Mouse (Mus musculus) hindbrain, embryonic 12.5 days (tissue): Measurements from ENCODE around the gene Sox8. TPM values are rescaled to one million over a fixed set of nuclear protein-coding genes. Genes with fewer than 3 reads are reported as not detected.
A peak's percentile ranks its signal among the peaks of the same experiment; 100 is the strongest.

Source experiments
- ATAC-seq: fragments of 200-750 bp; cut with Nextera tagmentation; 2 replicates; pipeline ENCODE4 v1.8.0; 2017; ENCODE audit warnings: moderate TSS enrichment; ENCODE audit not compliant: low FRiP score
- H3K27ac ChIP-seq: fragments of 300-500 bp; sonication (generic); 2 replicates; pipeline ENCODE4 v1.5.1; 2016; ENCODE audit warnings: mild to moderate bottlenecking
- H3K27me3 ChIP-seq: fragments of 300-500 bp; sonication (generic); 2 replicates; pipeline ENCODE4 v1.6.1; 2016; ENCODE audit warnings: mild to moderate bottlenecking
- H3K36me3 ChIP-seq: fragments of 300-500 bp; sonication (generic); 2 replicates; pipeline ENCODE4 v1.6.1; 2016; ENCODE audit warnings: mild to moderate bottlenecking
- H3K4me1 ChIP-seq: fragments of 300-500 bp; sonication (generic); 2 replicates; pipeline ENCODE4 v1.6.1; 2016
- H3K4me2 ChIP-seq: fragments of 300-500 bp; sonication (generic); replicated peaks from 2 replicates; pipeline ENCODE4 v1.6.1; 2016; ENCODE audit warnings: mild to moderate bottlenecking
- H3K4me3 ChIP-seq: fragments of 300-500 bp; sonication (generic); 2 replicates; pipeline ENCODE4 v1.5.1; 2016; ENCODE audit warnings: mild to moderate bottlenecking
- H3K9ac ChIP-seq: fragments of 300-500 bp; sonication (generic); 2 replicates; pipeline ENCODE4 v1.6.1; 2016; ENCODE audit warnings: mild to moderate bottlenecking, moderate library complexity
- H3K9me3 ChIP-seq: fragments of 300-500 bp; sonication (generic); replicated peaks from 2 replicates; pipeline ENCODE4 v1.6.1; 2016; ENCODE audit warnings: mild to moderate bottlenecking
- WGBS: fragments of 180-500 bp; shearing (Covaris S2); methylation state at CpG from one replicate; pipeline ENCODE4 v1.1.7; 2016; 5-methylcytosine and 5-hydroxymethylcytosine counted together
- polyA plus RNA-seq: library from polyadenylated mRNA; unstranded; fragments of >200 nt; fragmentation: Nextera tagmentation; extraction: Ambion mirVana; gene quantifications from 2 replicates; pipeline ENCODE4 v1.2.1, GENCODE M21; 2016

Gene Sox8
- polyA plus RNA-seq, 1 experiment from 2014 or later = 12.7 TPM

- H3K9me3 ChIP-seq = no peaks in the 10 kb centered on the region
- peaks cover 39% of the 10 kb centered on the region for H3K4me1 ChIP-seq
- no peaks in the 10 kb centered on the region for H3K36me3 ChIP-seq
- no peak for ATAC-seq
- H3K9ac ChIP-seq = 0 out of 2 replicates have a peak overlapping the region, but pooled peaks have one; percentile 9
- H3K27me3 ChIP-seq = 0 out of 2 replicates have a peak, but pooled peaks cover 8% of the 10 kb centered on the region
- H3K27ac ChIP-seq = 0 out of 2 replicates have a peak overlapping the region, but pooled peaks have one; percentile 18
- H3K4me3 ChIP-seq = no peak overlapping the region
- H3K4me2 ChIP-seq = no peak overlapping the region
- WGBS = 39% methylated on average over 2 of the region's 2 CpGs
These were observed 7.2 kb upstream of the Sox8 start for GRCm38 (mm10) chr17:25577702-25578101.

GRCm38 (mm10) chr17:25577263-25577662, 6.8 kb upstream of the Sox8 start:
- Histone ChIP-seq H3K4me2 (no peak overlapping the region), H3K27ac (0 out of 2 replicates have a peak overlapping the region, but pooled peaks have one; percentile 18), H3K9ac (0 out of 2 replicates have a peak overlapping the region, but pooled peaks have one; percentile 9), H3K4me3 (no peak overlapping the region), H3K36me3 (no peaks in the 10 kb centered on the region), H3K9me3 (no peaks in the 10 kb centered on the region), H3K27me3 (0 out of 2 replicates have a peak, but pooled peaks cover 8% of the 10 kb centered on the region), H3K4me1 (peaks cover 38% of the 10 kb centered on the region)
- WGBS = 40% methylated on average over 6 of the region's 6 CpGs
- ATAC-seq = no peak

- no peak overlapping the region for H3K4me2 ChIP-seq
- no peak overlapping the region for H3K27ac ChIP-seq
- H3K36me3 ChIP-seq = no peaks in the 10 kb centered on the region
- 70% methylated on average over 2 of the region's 2 CpGs for WGBS
- peaks cover 38% of the 10 kb centered on the region for H3K4me1 ChIP-seq
- H3K27me3 ChIP-seq = peaks cover 20% of the 10 kb centered on the region
- no peaks in the 10 kb centered on the region for H3K9me3 ChIP-seq
- no peak overlapping the region for H3K4me3 ChIP-seq
- ATAC-seq = no peak
- H3K9ac ChIP-seq = no peak overlapping the region
These were observed 5.5 kb upstream of the Sox8 start for GRCm38 (mm10) chr17:25576034-25576433.

GRCm38 (mm10) chr17:25575208-25575971, 4.9 kb upstream of the Sox8 start:
- H3K27me3 ChIP-seq = peaks cover 25% of the 10 kb centered on the region
- H3K4me3 ChIP-seq = no peak overlapping the region
- no peaks in the 10 kb centered on the region for H3K36me3 ChIP-seq
- H3K27ac ChIP-seq = no peak overlapping the region
- 64% methylated on average over 12 of the region's 12 CpGs for WGBS
- no peak overlapping the region for H3K9ac ChIP-seq
- H3K4me1 ChIP-seq = peaks cover 45% of the 10 kb centered on the region
- H3K4me2 ChIP-seq = no peak overlapping the region
- no peak for ATAC-seq
- no peaks in the 10 kb centered on the region for H3K9me3 ChIP-seq

- H3K4me1 ChIP-seq = peaks cover 52% of the 10 kb centered on the region
- ATAC-seq = no peak
- H3K27me3 ChIP-seq = peaks cover 44% of the 10 kb centered on the region
These were observed 951 bp upstream of the Sox8 start for GRCm38 (mm10) chr17:25571453-25571820.

GRCm38 (mm10) chr17:25569833-25570647, 446 bp downstream of the Sox8 start:
- Histone ChIP-seq H3K4me2 (peak overlapping the region; percentile 95), H3K9me3 (no peaks in the 10 kb centered on the region), H3K36me3 (no peaks in the 10 kb centered on the region), H3K27ac (no peak overlapping the region), H3K4me1 (peaks cover 55% of the 10 kb centered on the region), H3K9ac (peak overlapping the region; percentile 63), H3K4me3 (peak overlapping the region; percentile 49), H3K27me3 (peaks cover 39% of the 10 kb centered on the region)
- 3% methylated on average over 54 of the region's 54 CpGs for WGBS
- ATAC-seq = peak; percentile 23

More at GRCm38 (mm10) chr17:25571453-25571820, 951 bp upstream of the Sox8 start:
- 7% methylated on average over 8 of the region's 8 CpGs for WGBS
- H3K9ac ChIP-seq = peak overlapping the region; percentile 63
- no peaks in the 10 kb centered on the region for H3K36me3 ChIP-seq
- H3K9me3 ChIP-seq = no peaks in the 10 kb centered on the region
- H3K27ac ChIP-seq = no peak overlapping the region
- H3K4me2 ChIP-seq = peak overlapping the region; percentile 95
- peak overlapping the region; percentile 49 for H3K4me3 ChIP-seq

GRCm38 (mm10) chr17:25568880-25569279, 1.6 kb downstream of the Sox8 start:
- H3K9me3 ChIP-seq = no peaks in the 10 kb centered on the region
- H3K4me3 ChIP-seq = peak overlapping the region; percentile 49
- no peaks in the 10 kb centered on the region for H3K36me3 ChIP-seq
- 61% methylated on average over 11 of the region's 11 CpGs for WGBS
- H3K9ac ChIP-seq = peak overlapping the region; percentile 63
- H3K27me3 ChIP-seq = peaks cover 35% of the 10 kb centered on the region
- no peak for ATAC-seq
- H3K4me1 ChIP-seq = peaks cover 64% of the 10 kb centered on the region
- H3K27ac ChIP-seq = no peak overlapping the region
- H3K4me2 ChIP-seq = peak overlapping the region; percentile 95

- Histone ChIP-seq H3K27ac (no peak overlapping the region), H3K27me3 (peaks cover 35% of the 10 kb centered on the region), H3K36me3 (no peaks in the 10 kb centered on the region), H3K9me3 (no peaks in the 10 kb centered on the region), H3K4me1 (peaks cover 69% of the 10 kb centered on the region), H3K4me2 (peak overlapping the region; percentile 95), H3K9ac (no peak overlapping the region), H3K4me3 (peak overlapping the region; percentile 49)
- WGBS = 38% methylated on average over 10 of the region's 10 CpGs
- no peak for ATAC-seq
These were observed 2.3 kb downstream of the Sox8 start for GRCm38 (mm10) chr17:25568206-25568605.

GRCm38 (mm10) chr17:25567745-25568144, 2.7 kb downstream of the Sox8 start:
- no peak for ATAC-seq
- Histone ChIP-seq H3K9ac (no peak overlapping the region), H3K36me3 (no peaks in the 10 kb centered on the region), H3K4me2 (peak overlapping the region; percentile 95), H3K9me3 (no peaks in the 10 kb centered on the region), H3K4me3 (0 out of 2 replicates have a peak overlapping the region, but pooled peaks have one; percentile 49), H3K27ac (no peak overlapping the region), H3K27me3 (peaks cover 35% of the 10 kb centered on the region), H3K4me1 (peaks cover 72% of the 10 kb centered on the region)
- 25% methylated on average over 14 of the region's 14 CpGs for WGBS

GRCm38 (mm10) chr17:25567261-25567660, 3.2 kb downstream of the Sox8 start:
- no peak overlapping the region for H3K4me3 ChIP-seq
- peaks cover 35% of the 10 kb centered on the region for H3K27me3 ChIP-seq
- peak overlapping the region; percentile 95; the same call in 1 of the 2 replicates for H3K4me2 ChIP-seq
- no peaks in the 10 kb centered on the region for H3K9me3 ChIP-seq
- 79% methylated on average over 13 of the region's 13 CpGs for WGBS
- H3K27ac ChIP-seq = no peak overlapping the region
- peaks cover 74% of the 10 kb centered on the region for H3K4me1 ChIP-seq
- no peak for ATAC-seq
- H3K36me3 ChIP-seq = no peaks in the 10 kb centered on the region
- H3K9ac ChIP-seq = no peak overlapping the region

- Histone ChIP-seq H3K36me3 (no peaks in the 10 kb centered on the region), H3K9ac (no peak overlapping the region), H3K27me3 (peaks cover 24% of the 10 kb centered on the region), H3K9me3 (no peaks in the 10 kb centered on the region), H3K4me1 (peaks cover 79% of the 10 kb centered on the region), H3K4me2 (peak overlapping the region; percentile 15), H3K27ac (peak overlapping the region; percentile 64), H3K4me3 (no peak overlapping the region)
- 81% methylated on average over 17 of the region's 17 CpGs for WGBS
- ATAC-seq = no peak
These were observed 4.5 kb downstream of the Sox8 start for GRCm38 (mm10) chr17:25565860-25566600.
